Mouse (Mus musculus) intestine, postnatal 0 days (tissue): ENCODE results near the gene Hist1h2bc. TPM values are rescaled to one million over a fixed set of nuclear protein-coding genes. Genes with fewer than 3 reads are reported as not detected.

Experiments used
- ATAC-seq: fragments of 200-750 bp; cut with Nextera tagmentation; 2 replicates; pipeline ENCODE4 v1.8.0; 2017; ENCODE audit warnings: mild to moderate bottlenecking, moderate TSS enrichment, moderate library complexity
- H3K27ac ChIP-seq: fragments of 300-500 bp; sonication (generic); 2 replicates; pipeline ENCODE4 v1.5.1; 2014; ENCODE audit warnings: mild to moderate bottlenecking, low read depth, low read length, moderate library complexity
- H3K27me3 ChIP-seq: fragments of 300-500 bp; sonication (generic); replicated peaks from 2 replicates; pipeline ENCODE4 v1.6.1; 2014; ENCODE audit warnings: low read length, mixed read lengths; ENCODE audit not compliant: control insufficient read depth, insufficient read depth
- H3K36me3 ChIP-seq: fragments of 300-500 bp; sonication (generic); 2 replicates; pipeline ENCODE4 v1.6.1; 2014; ENCODE audit warnings: mild to moderate bottlenecking, moderate library complexity; ENCODE audit not compliant: control insufficient read depth, insufficient read depth
- H3K4me1 ChIP-seq: fragments of 300-500 bp; sonication (generic); replicated peaks from 2 replicates; pipeline ENCODE4 v1.6.1; 2014; ENCODE audit warnings: antibody characterized with exemption, low read length, mixed read lengths; ENCODE audit not compliant: control insufficient read depth, insufficient read depth
- H3K4me2 ChIP-seq: fragments of 300-500 bp; sonication (generic); replicated peaks from 2 replicates; pipeline ENCODE4 v1.6.1; 2014; ENCODE audit warnings: low read depth, mild to moderate bottlenecking, moderate library complexity
- H3K4me3 ChIP-seq: fragments of 300-500 bp; sonication (generic); 2 replicates; pipeline ENCODE4 v1.5.1; 2014; ENCODE audit warnings: low read depth, low read length
- H3K9ac ChIP-seq: fragments of 300-500 bp; sonication (generic); 2 replicates; pipeline ENCODE4 v1.6.1; 2014; ENCODE audit warnings: mild to moderate bottlenecking, low read depth, low read length
- H3K9me3 ChIP-seq: fragments of 300-500 bp; sonication (generic); 2 replicates; pipeline ENCODE4 v1.6.1; 2016; ENCODE audit warnings: mixed run types; ENCODE audit not compliant: control insufficient read depth
- CTCF ChIP-seq: sonication (generic); IDR thresholded peaks from 2 replicates; pipeline ENCODE4 v1.5.1; 2016; ENCODE audit warnings: low read depth, mild to moderate bottlenecking, control low read depth, antibody characterized with exemption, moderate library complexity
- WGBS: fragments of 180-500 bp; shearing (Covaris S2); extraction: QIAGEN DNeasy Blood & Tissue Kit; methylation state at CpG from one replicate; pipeline ENCODE4 v1.1.7; 2014; 5-methylcytosine and 5-hydroxymethylcytosine counted together
- microRNA-seq: library from miRNA; unstranded; fragments of <30 nt; microRNA quantifications from one replicate; pipeline ENCODE4, GENCODE M21; 2016
- polyA plus RNA-seq: library from polyadenylated mRNA; unstranded; fragments of >200 nt; fragmentation: Nextera tagmentation; extraction: Ambion mirVana; gene quantifications from 2 replicates; pipeline ENCODE4 v1.2.1, GENCODE M21; 2015

Hist1h2bc gene
- polyA plus RNA-seq, 1 experiment from 2014 or later: 211 TPM

- Histone ChIP-seq H3K9ac (peak overlapping the region; percentile 90), H3K9me3 (no peaks in the 10 kb centered on the region), H3K4me3 (peak overlapping the region; percentile 60), H3K4me1 (no peaks in the 10 kb centered on the region), H3K36me3 (no peaks in the 10 kb centered on the region), H3K27ac (peak overlapping the region; percentile 97), H3K27me3 (no peaks in the 10 kb centered on the region), H3K4me2 (peak overlapping the region; percentile 85)
- ATAC-seq: peak; percentile 49
- whole genome bisulfite sequencing: under 1% methylated on average over 14 of the region's 14 CpGs
- no peak for TF ChIP-seq CTCF
These were observed 55.9 kb downstream of the Hist1h2bc start for GRCm38 (mm10) chr13:23739922-23740252.

GRCm38 (mm10) chr13:23740256-23740840, 56.3 kb downstream of the Hist1h2bc start:
- Histone ChIP-seq H3K27me3 (no peaks in the 10 kb centered on the region), H3K27ac (peak overlapping the region; percentile 97), H3K4me1 (no peaks in the 10 kb centered on the region), H3K4me3 (peak overlapping the region; percentile 60), H3K36me3 (no peaks in the 10 kb centered on the region), H3K9ac (peak overlapping the region; percentile 90), H3K4me2 (peak overlapping the region; percentile 85), H3K9me3 (no peaks in the 10 kb centered on the region)
- no peak for ATAC-seq
- 20% methylated on average over 13 of the region's 13 CpGs for WGBS
- TF ChIP-seq CTCF: no peak

GRCm38 (mm10) chr13:23740910-23741309, 56.9 kb downstream of the Hist1h2bc start:
- Histone ChIP-seq H3K9ac (no peak overlapping the region), H3K4me2 (peak overlapping the region; percentile 85), H3K4me1 (no peaks in the 10 kb centered on the region), H3K27ac (peak overlapping the region; percentile 97; the same call in 1 of the 2 replicates), H3K27me3 (no peaks in the 10 kb centered on the region), H3K36me3 (no peaks in the 10 kb centered on the region), H3K9me3 (no peaks in the 10 kb centered on the region), H3K4me3 (no peak overlapping the region)
- WGBS: 64% methylated on average over 5 of the region's 5 CpGs
- TF ChIP-seq CTCF: no peak
- no peak for ATAC-seq

- Histone ChIP-seq H3K4me3 (no peak overlapping the region), H3K36me3 (no peaks in the 10 kb centered on the region), H3K9me3 (no peaks in the 10 kb centered on the region), H3K27me3 (no peaks in the 10 kb centered on the region), H3K9ac (no peak overlapping the region), H3K4me2 (no peak overlapping the region), H3K27ac (no peak overlapping the region), H3K4me1 (no peaks in the 10 kb centered on the region)
- ATAC-seq: no peak
- no peak for TF ChIP-seq CTCF
These were observed 58.0 kb downstream of the Hist1h2bc start for GRCm38 (mm10) chr13:23742007-23742406.

Small RNAs within 50 kb of the gene (microRNA-seq; reads per million reads assigned to microRNA genes)
- not detected for gene Gm44350

Other genes starting within 250 kb of the Hist1h2bc start
- not detected in 2 replicates for gene Btn1a1, start 218.3 kb upstream of the Hist1h2bc start, polyA plus RNA-seq
- gene Btn2a2, start 195.3 kb upstream of the Hist1h2bc start, polyA plus RNA-seq: not detected in 2 replicates
- gene Hist1h4h, start 153.1 kb upstream of the Hist1h2bc start, polyA plus RNA-seq: 6.1 and 8.1 TPM in 2 replicates
- 2.7 and 3.0 TPM in 2 replicates for gene Hist1h2af, start 150.3 kb upstream of the Hist1h2bc start, polyA plus RNA-seq
- gene Hist1h3g, start 148.8 kb upstream of the Hist1h2bc start, polyA plus RNA-seq: 1.2 and 2.1 TPM in 2 replicates
- 0.18 and 0.23 TPM in 2 replicates for gene Hist1h2bh, start 140.8 kb upstream of the Hist1h2bc start, polyA plus RNA-seq
- gene Hist1h3f, start 140.1 kb upstream of the Hist1h2bc start, polyA plus RNA-seq: 0.37 TPM in 1 of 2 replicates, not detected in the other
- 0.46 TPM in 1 of 2 replicates, not detected in the other for gene Hist1h4f, start 132.6 kb upstream of the Hist1h2bc start, polyA plus RNA-seq
- gene Hist1h1d, start 130.9 kb upstream of the Hist1h2bc start, polyA plus RNA-seq: 0.13 and 0.21 TPM in 2 replicates
- 2.2 and 2.4 TPM in 2 replicates for gene Hist1h3e, start 121.8 kb upstream of the Hist1h2bc start, polyA plus RNA-seq
- gene Hist1h2ae, start 113.0 kb upstream of the Hist1h2bc start, polyA plus RNA-seq: 17.7 and 24.0 TPM in 2 replicates
- 3.1 and 4.4 TPM in 2 replicates for gene Hist1h2bg, start 112.8 kb upstream of the Hist1h2bc start, polyA plus RNA-seq
- 0.64 and 1.3 TPM in 2 replicates for gene Hist1h2bf, start 110.0 kb upstream of the Hist1h2bc start, polyA plus RNA-seq
- 0.97 and 1.3 TPM in 2 replicates for gene Hist1h2ad, start 109.8 kb upstream of the Hist1h2bc start, polyA plus RNA-seq
- gene Hist1h3d, start 108.4 kb upstream of the Hist1h2bc start, polyA plus RNA-seq: 1.6 and 2.3 TPM in 2 replicates
- gene Hist1h4d, start 102.6 kb upstream of the Hist1h2bc start, polyA plus RNA-seq: 34.7 and 35.3 TPM in 2 replicates
- gene Hist1h2be, start 63.1 kb upstream of the Hist1h2bc start, polyA plus RNA-seq: 0.30 and 0.46 TPM in 2 replicates
- 6.8 and 6.9 TPM in 2 replicates for gene Hist1h1e, start 61.6 kb upstream of the Hist1h2bc start, polyA plus RNA-seq
- gene Hist1h2ac, start 251 bp upstream of the Hist1h2bc start, polyA plus RNA-seq: 0.46 TPM in 2 replicates
- gene Hist1h1t, start 11.6 kb downstream of the Hist1h2bc start, polyA plus RNA-seq: not detected in 2 replicates
- gene Hist1h4c, start 14.3 kb downstream of the Hist1h2bc start, polyA plus RNA-seq: 2.9 and 3.0 TPM in 2 replicates
- gene Hfe, start 26.7 kb downstream of the Hist1h2bc start, polyA plus RNA-seq: 12.5 TPM in 2 replicates
- 105 and 107 TPM in 2 replicates for gene Hist1h1c, start 54.6 kb downstream of the Hist1h2bc start, polyA plus RNA-seq
- 1.2 and 1.4 TPM in 2 replicates for gene Hist1h3c, start 61.4 kb downstream of the Hist1h2bc start, polyA plus RNA-seq
- gene Hist1h2bb, start 62.5 kb downstream of the Hist1h2bc start, polyA plus RNA-seq: 0.37 and 0.48 TPM in 2 replicates
- gene Hist1h2ab, start 66.9 kb downstream of the Hist1h2bc start, polyA plus RNA-seq: 11.7 and 12.1 TPM in 2 replicates
- 1.3 and 1.5 TPM in 2 replicates for gene Hist1h3b, start 68.1 kb downstream of the Hist1h2bc start, polyA plus RNA-seq
- gene Hist1h4b, start 72.8 kb downstream of the Hist1h2bc start, polyA plus RNA-seq: 0.76 and 1.4 TPM in 2 replicates
- 0.43 TPM in 1 of 2 replicates, not detected in the other for gene Hist1h4a, start 77.0 kb downstream of the Hist1h2bc start, polyA plus RNA-seq
- 4.1 and 4.5 TPM in 2 replicates for gene Hist1h3a, start 78.2 kb downstream of the Hist1h2bc start, polyA plus RNA-seq
- gene Hist1h1a, start 79.5 kb downstream of the Hist1h2bc start, polyA plus RNA-seq: 0.60 and 0.85 TPM in 2 replicates
- gene Trim38, start 85.7 kb downstream of the Hist1h2bc start, polyA plus RNA-seq: 0.10 TPM in 1 of 2 replicates, not detected in the other
- 0.05 TPM in 1 of 2 replicates, not detected in the other for gene Slc17a2, start 122.8 kb downstream of the Hist1h2bc start, polyA plus RNA-seq
- 0.09 and 0.12 TPM in 2 replicates for gene Slc17a3, start 155.2 kb downstream of the Hist1h2bc start, polyA plus RNA-seq
- 0.68 and 0.98 TPM in 2 replicates for gene Slc17a1, start 183.6 kb downstream of the Hist1h2bc start, polyA plus RNA-seq
- 31.3 and 39.0 TPM in 2 replicates for gene Slc17a4, start 230.8 kb downstream of the Hist1h2bc start, polyA plus RNA-seq
- not detected in 2 replicates for gene Hist1h2ba, start 250.0 kb downstream of the Hist1h2bc start, polyA plus RNA-seq